Mouse (Mus musculus) C2C12 (cell line): Measurements from ENCODE around the gene Phlda2.

Experiments
- CTCF ChIP-seq: IDR thresholded peaks from one replicate; pipeline ENCODE4 v1.5.1; 2011; ENCODE audit not compliant: control insufficient read depth, insufficient read depth, insufficient read length
- MAX ChIP-seq: IDR thresholded peaks from one replicate; pipeline ENCODE4 v1.6.1; 2011; ENCODE audit warnings: mild to moderate bottlenecking, control low read depth
- MYOG ChIP-seq: IDR thresholded peaks from one replicate; pipeline ENCODE4 v1.6.1; 2011; ENCODE audit not compliant: control insufficient read depth, insufficient read length; ENCODE audit errors: extremely low read depth

GRCm38 (mm10) chr7:143519333-143519732 lies 16.4 kb upstream of the Phlda2 start:
- TF ChIP-seq CTCF (no peak), MAX (no peak), MYOG (no peak)
